Mouse (Mus musculus) spleen, adult 2 months (tissue): ENCODE data around the gene Nmi.

Experiments
- CTCF ChIP-seq: fragments of 200-500 bp; IDR thresholded peaks from 2 replicates; pipeline ENCODE4 v1.5.1; 2011; ENCODE audit warnings: mild to moderate bottlenecking, inconsistent platforms; ENCODE audit not compliant: insufficient read depth, insufficient read length, insufficient replicate concordance; ENCODE audit errors: extremely low read depth
- POLR2A ChIP-seq: fragments of 200-500 bp; IDR thresholded peaks from 2 replicates; pipeline ENCODE4 v1.6.1; 2011; ENCODE audit warnings: low read depth, low read length, inconsistent platforms

DNA sequence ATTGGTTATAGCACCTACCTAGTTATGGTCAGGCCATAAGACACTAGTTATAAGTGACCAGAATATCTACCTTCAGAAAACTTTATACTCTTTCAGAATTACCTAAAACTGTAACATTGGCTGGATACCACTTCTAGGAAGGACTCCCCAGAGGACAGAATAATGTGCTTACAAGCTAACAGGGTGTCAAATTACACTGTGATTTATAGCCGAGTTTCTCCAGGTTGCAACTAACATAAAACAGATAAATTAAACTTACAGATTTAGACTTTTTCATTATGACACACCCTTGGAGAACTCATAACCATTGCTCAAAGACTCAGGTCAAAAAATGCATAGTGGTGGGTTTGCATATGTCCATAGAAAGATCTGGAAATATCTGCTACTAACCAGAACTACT lies 22.4 kb downstream of the Nmi start:
- no peak for TF ChIP-seq CTCF
- no peak for TF ChIP-seq POLR2A
